Mouse (Mus musculus) adipocyte (in vitro differentiated cells): ENCODE results near the gene Cfap97d2.
A peak's percentile ranks its signal among the peaks of the same experiment; 100 is the strongest.

Experiments
- DNase-seq: peaks from one replicate; pipeline ENCODE4 v3.0.0-alpha.2; 2016; ENCODE audit warnings: low spot score

Gene Cfap97d2

GRCm38 (mm10) chr8:13705668-13706067 is at the start of gene Cfap97d2:
Gene Cfap97d2 (plus strand): TSS chr8:13705889.
- peak; percentile 32 for DNase-seq

- no peak for DNase-seq
Observed at GRCm38 (mm10) chr8:13657479-13657878, 48.2 kb upstream of the Cfap97d2 start.

- no peak for DNase-seq
Observed at GRCm38 (mm10) chr8:13660323-13660722, 45.4 kb upstream of the Cfap97d2 start.

GRCm38 (mm10) chr8:13664711-13665210 is 40.9 kb upstream of the Cfap97d2 start:
- peak; percentile 81 for DNase-seq

- no peak for DNase-seq
Observed at GRCm38 (mm10) chr8:13665538-13665937, 40.2 kb upstream of the Cfap97d2 start.

- DNase-seq: peak; percentile 29
Observed at GRCm38 (mm10) chr8:13665944-13666343, 39.7 kb upstream of the Cfap97d2 start.

- DNase-seq: no peak
Observed at GRCm38 (mm10) chr8:13667917-13668316, 37.8 kb upstream of the Cfap97d2 start.

- DNase-seq: peak; percentile 44
Observed at GRCm38 (mm10) chr8:13668367-13668766, 37.3 kb upstream of the Cfap97d2 start.

GRCm38 (mm10) chr8:13670011-13670471 is 35.6 kb upstream of the Cfap97d2 start:
- peak; percentile 96 for DNase-seq

GRCm38 (mm10) chr8:13671246-13672003 is 34.3 kb upstream of the Cfap97d2 start:
- peak; percentile 61 for DNase-seq

- peak; percentile 79 for DNase-seq
Observed at GRCm38 (mm10) chr8:13673215-13673614, 32.5 kb upstream of the Cfap97d2 start.

- DNase-seq: peak; percentile 73
Observed at GRCm38 (mm10) chr8:13674294-13675010, 31.2 kb upstream of the Cfap97d2 start.

GRCm38 (mm10) chr8:13675121-13675520 is 30.6 kb upstream of the Cfap97d2 start:
- no peak for DNase-seq

GRCm38 (mm10) chr8:13675524-13675923 is 30.2 kb upstream of the Cfap97d2 start:
- peak; percentile 44 for DNase-seq

- DNase-seq: peak; percentile 99
Observed at GRCm38 (mm10) chr8:13676302-13676700, 29.4 kb upstream of the Cfap97d2 start.

GRCm38 (mm10) chr8:13676701-13677412 is 28.8 kb upstream of the Cfap97d2 start:
- peak; percentile 81 for DNase-seq

- DNase-seq: peak; percentile 95
Observed at GRCm38 (mm10) chr8:13677413-13677883, 28.2 kb upstream of the Cfap97d2 start, which contains the start of gene Rasa3. Gene Rasa3 (minus strand): TSS chr8:13677603.

GRCm38 (mm10) chr8:13678182-13678581 is 27.5 kb upstream of the Cfap97d2 start:
- no peak for DNase-seq

GRCm38 (mm10) chr8:13684131-13684530 is 21.6 kb upstream of the Cfap97d2 start:
- no peak for DNase-seq

- DNase-seq: no peak
Observed at GRCm38 (mm10) chr8:13685674-13686314, 19.9 kb upstream of the Cfap97d2 start.

GRCm38 (mm10) chr8:13686426-13686825 is 19.3 kb upstream of the Cfap97d2 start:
- DNase-seq: no peak
